ENCODE assay signal across 27 mouse cellular contexts in genomic region chrX:95291676-95292075, GRCm38 (mm10).
DNase-seq lines count a peak whose midpoint lies in the region; ATAC-seq and TF ChIP-seq lines count a peak whose summit lies in the region.
"Had no signal": no experiment of that assay in that cellular context is flagged by ENCODE, and none has a peak within 500 bp of the region (broad histone marks: within the 10 kb centered on the region; RNA-seq: fewer than 3 reads in every experiment).

No protein-coding gene starts in this region.

- no peak for ATAC-seq in midbrain, embryonic 14.5 days (ENCODE audit: low FRiP score, low TSS enrichment)
- ATAC-seq: CD4-positive, CD25-positive, alpha-beta regulatory T cell, adult 4 months; forebrain, embryonic 15.5 days; hindbrain, postnatal 0 days had no signal

- H3K36me3 ChIP-seq in midbrain, embryonic 14.5 days (ENCODE audit: control insufficient read depth, insufficient read depth, low read length), result no peaks in the 10 kb centered on the region
- H3K36me3 ChIP-seq: embryonic facial prominence, embryonic 10.5 days; embryonic facial prominence, embryonic 13.5 days; forebrain, embryonic 12.5 days; forebrain, embryonic 15.5 days; heart, embryonic 10.5 days; heart, embryonic 13.5 days had no signal

- H3K27ac ChIP-seq in layer of hippocampus, adult 2 months, result peak overlapping the region; percentile 64; the same call in 1 of the 2 replicates
- H3K27ac ChIP-seq in midbrain, embryonic 14.5 days (replicated peaks; ENCODE audit: low read depth, low read length), result no peak overlapping the region
- H3K27ac ChIP-seq: embryonic facial prominence, embryonic 10.5 days; embryonic facial prominence, embryonic 13.5 days; forebrain, embryonic 12.5 days; forebrain, embryonic 15.5 days; heart, embryonic 10.5 days; heart, embryonic 13.5 days; hindbrain, embryonic 14.5 days; hindbrain, postnatal 0 days had no signal

- H3K4me1 ChIP-seq in midbrain, embryonic 14.5 days (ENCODE audit: control insufficient read depth, insufficient read depth, low read length), result no peaks in the 10 kb centered on the region
- H3K4me1 ChIP-seq: embryonic facial prominence, embryonic 10.5 days; embryonic facial prominence, embryonic 13.5 days; forebrain, embryonic 12.5 days; forebrain, embryonic 15.5 days; heart, embryonic 10.5 days; heart, embryonic 13.5 days had no signal

- no peak overlapping the region for H3K4me3 ChIP-seq in layer of hippocampus, adult 2 months
- H3K4me3 ChIP-seq in midbrain, embryonic 14.5 days (replicated peaks; ENCODE audit: low read depth, low read length), result no peak overlapping the region
- H3K4me3 ChIP-seq: embryonic facial prominence, embryonic 10.5 days; embryonic facial prominence, embryonic 13.5 days; erythroblast, embryonic 14.5 days; forebrain, embryonic 12.5 days; forebrain, embryonic 15.5 days; heart, embryonic 10.5 days; heart, embryonic 13.5 days had no signal

- no peak overlapping the region for H3K4me2 ChIP-seq in midbrain, embryonic 14.5 days (ENCODE audit: low read length)
- H3K4me2 ChIP-seq: embryonic facial prominence, embryonic 13.5 days; forebrain, embryonic 12.5 days; forebrain, embryonic 15.5 days; heart, embryonic 13.5 days; hindbrain, embryonic 14.5 days had no signal

- no peaks in the 10 kb centered on the region for H3K9me3 ChIP-seq in midbrain, embryonic 14.5 days (ENCODE audit: control insufficient read depth, low read length)
- H3K9me3 ChIP-seq: embryonic facial prominence, embryonic 10.5 days; embryonic facial prominence, embryonic 13.5 days; forebrain, embryonic 12.5 days; forebrain, embryonic 15.5 days; heart, embryonic 10.5 days; heart, embryonic 13.5 days had no signal

- H3K27me3 ChIP-seq in midbrain, embryonic 14.5 days (ENCODE audit: control insufficient read depth, insufficient read depth, low read length), result no peaks in the 10 kb centered on the region
- H3K27me3 ChIP-seq: embryonic facial prominence, embryonic 13.5 days; forebrain, embryonic 12.5 days; forebrain, embryonic 15.5 days; heart, embryonic 13.5 days had no signal

- peak; percentile 47 to 51 for DNase-seq in layer of hippocampus, adult 2 months (ENCODE audit: low spot score in 2 of 2)
- DNase-seq in layer of hippocampus, adult 9-10 months (ENCODE audit: low spot score), result no peak
- peak; percentile 42 for DNase-seq in layer of hippocampus, adult 9-11 months
- DNase-seq in telencephalon, adult 2 months (ENCODE audit: low read depth, low spot score), result peak; percentile 1
- no peak for DNase-seq in midbrain, embryonic 14.5 days
- DNase-seq in urinary bladder, postnatal 25 days (ENCODE audit: low spot score), result no peak
- DNase-seq: adrenal gland, postnatal 10 days; adrenal gland, postnatal 36 days; cerebellum, adult 11 months; cerebellum, adult 2 months; cerebellum, adult 9-11 months; cerebellum, postnatal 25 days; embryo, embryonic 11 days; gastrocnemius, postnatal 25 days; heart, adult 18-20 months; heart, postnatal 14 days; heart, postnatal 4 days had no signal

- WGBS in midbrain, embryonic 14.5 days, result 98% methylated on average over 5 of the region's 5 CpGs

- H3K9ac ChIP-seq in midbrain, embryonic 14.5 days (replicated peaks; ENCODE audit: low read length), result no peak overlapping the region
- H3K9ac ChIP-seq: embryonic facial prominence, embryonic 13.5 days; forebrain, embryonic 12.5 days; forebrain, embryonic 15.5 days; heart, embryonic 13.5 days; hindbrain, embryonic 14.5 days had no signal

- TF ChIP-seq CTCF in layer of hippocampus, adult 2 months (conservative IDR thresholded peaks at IDR 0.05), result no peak

Comparison
In these comparisons a context has a peak if more than half of its experiments do, and no peak if none do; other contexts are left out.
1. DNase-seq: peak in layer of hippocampus, adult 2 months (2 of 2), layer of hippocampus, adult 9-11 months (single experiment) and telencephalon, adult 2 months (single experiment); none in layer of hippocampus, adult 9-10 months (single experiment), midbrain, embryonic 14.5 days (single experiment) and urinary bladder, postnatal 25 days (single experiment).